Mouse (Mus musculus) intestine, embryonic 15.5 days (tissue): Measurements from ENCODE around the gene Ube2g1. TPM values are rescaled to one million over a fixed set of nuclear protein-coding genes. Genes with fewer than 3 reads are reported as not detected.
"Not testable (repeated sequence)": the region's sequence is repeated elsewhere in the genome, so short reads cannot be mapped to it uniquely, and the experiment has no call there.

Source experiments
- ATAC-seq: fragments of 200-750 bp; cut with Nextera tagmentation; 2 replicates; pipeline ENCODE4 v1.8.0; 2017; ENCODE audit warnings: moderate TSS enrichment, moderate library complexity
- H3K27ac ChIP-seq: fragments of 300-500 bp; sonication (generic); 2 replicates; pipeline ENCODE4 v1.5.1; 2015; ENCODE audit warnings: mild to moderate bottlenecking, inconsistent platforms
- H3K27me3 ChIP-seq: fragments of 300-500 bp; sonication (generic); replicated peaks from 2 replicates; pipeline ENCODE4 v1.6.1; 2015; ENCODE audit warnings: inconsistent platforms
- H3K36me3 ChIP-seq: fragments of 300-500 bp; sonication (generic); 2 replicates; pipeline ENCODE4 v1.6.1; 2015; ENCODE audit warnings: inconsistent platforms
- H3K4me1 ChIP-seq: fragments of 300-500 bp; sonication (generic); replicated peaks from 2 replicates; pipeline ENCODE4 v1.6.1; 2015; ENCODE audit warnings: inconsistent platforms
- H3K4me2 ChIP-seq: fragments of 300-500 bp; sonication (generic); replicated peaks from 2 replicates; pipeline ENCODE4 v1.6.1; 2015; ENCODE audit warnings: mild to moderate bottlenecking, inconsistent platforms
- H3K4me3 ChIP-seq: fragments of 300-500 bp; sonication (generic); replicated peaks from 2 replicates; pipeline ENCODE4 v1.5.1; 2015; ENCODE audit warnings: inconsistent platforms
- H3K9ac ChIP-seq: fragments of 300-500 bp; sonication (generic); 2 replicates; pipeline ENCODE4 v1.6.1; 2015; ENCODE audit warnings: inconsistent platforms
- H3K9me3 ChIP-seq: fragments of 300-500 bp; sonication (generic); 2 replicates; pipeline ENCODE4 v1.6.1; 2016; ENCODE audit warnings: inconsistent platforms
- WGBS: fragments of 180-500 bp; shearing (Covaris S2); methylation state at CpG from one replicate; pipeline ENCODE4 v1.1.7; 2015; 5-methylcytosine and 5-hydroxymethylcytosine counted together
- polyA plus RNA-seq: library from polyadenylated mRNA; unstranded; fragments of >200 nt; fragmentation: Nextera tagmentation; extraction: Ambion mirVana; gene quantifications from 2 replicates; pipeline ENCODE4 v1.2.1, GENCODE M21; 2015

Ube2g1 gene
- polyA plus RNA-seq, 1 experiment from 2014 or later = 64.8 TPM

DNA sequence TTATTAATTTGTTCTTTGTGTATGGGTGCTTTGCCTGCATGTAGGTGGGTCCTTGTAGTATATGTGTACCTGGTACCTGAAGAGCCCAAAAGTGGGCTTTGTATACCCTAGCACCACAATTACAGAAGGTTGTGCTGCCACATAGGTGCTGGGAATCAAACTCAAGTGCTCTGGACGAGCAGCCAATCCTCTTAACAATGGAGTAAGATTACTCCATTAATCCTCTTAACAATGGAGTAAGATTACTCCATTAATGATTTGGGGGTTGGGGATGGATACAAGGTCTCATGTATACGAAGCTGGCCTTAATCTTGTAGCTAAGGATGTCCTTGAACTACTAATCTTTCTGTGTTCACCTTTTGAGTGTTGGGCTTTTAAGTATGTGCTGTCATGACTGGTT lies 68.2 kb downstream of the Ube2g1 start:
- Histone ChIP-seq H3K4me3 (no peak overlapping the region), H3K36me3 (no peaks in the 10 kb centered on the region), H3K9me3 (no peaks in the 10 kb centered on the region), H3K9ac (no peak overlapping the region), H3K27me3 (no peaks in the 10 kb centered on the region), H3K27ac (no peak overlapping the region), H3K4me1 (no peaks in the 10 kb centered on the region), H3K4me2 (no peak overlapping the region)
- no peak for ATAC-seq
- 75% methylated on average over 2 of the region's 2 CpGs for WGBS

DNA sequence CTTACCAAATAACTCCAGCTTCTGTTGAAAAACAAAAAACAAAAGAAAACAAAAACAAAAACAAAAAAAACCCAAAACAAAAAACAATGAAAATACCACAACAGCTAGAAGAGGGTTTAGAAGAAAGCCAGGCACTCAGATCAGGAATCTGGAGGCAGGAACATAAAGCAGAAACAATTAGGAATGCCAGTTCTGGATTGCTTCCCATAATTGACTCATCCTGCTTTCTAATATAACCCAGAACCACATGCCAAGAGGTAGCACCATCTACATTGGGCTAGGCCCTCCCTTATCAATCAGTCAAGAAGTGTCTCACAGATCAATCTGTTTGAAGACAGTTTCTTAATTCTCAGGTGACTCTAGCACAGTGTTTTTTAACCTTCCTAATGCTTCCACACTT lies 73.6 kb downstream of the Ube2g1 start:
- H3K27ac ChIP-seq = no peak overlapping the region
- ATAC-seq = no peak
- H3K4me1 ChIP-seq = no peaks in the 10 kb centered on the region
- H3K36me3 ChIP-seq = no peaks in the 10 kb centered on the region
- H3K9ac ChIP-seq = no peak overlapping the region
- no peaks in the 10 kb centered on the region for H3K9me3 ChIP-seq
- no peak overlapping the region for H3K4me3 ChIP-seq
- H3K4me2 ChIP-seq = no peak overlapping the region
- no peaks in the 10 kb centered on the region for H3K27me3 ChIP-seq

DNA sequence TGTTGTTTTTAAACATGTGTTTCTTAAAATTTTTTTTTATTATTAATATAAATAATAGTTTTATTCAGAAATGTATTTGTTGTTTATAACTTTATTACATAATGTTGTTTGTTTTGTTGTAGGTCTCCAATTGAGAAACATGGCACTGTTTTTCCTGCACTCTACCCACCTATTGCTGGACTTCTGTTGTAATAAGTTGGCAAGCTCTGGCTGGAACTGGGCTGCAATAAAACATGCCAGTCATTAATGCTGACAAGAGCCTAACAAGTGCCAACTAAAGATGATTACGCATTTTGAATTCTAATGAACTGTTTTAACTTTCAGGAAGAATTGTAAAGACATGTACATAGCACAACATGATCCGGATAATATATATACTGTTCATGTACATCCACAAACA lies 76.3 kb downstream of the Ube2g1 start:
- 91% methylated on average over 2 of the region's 2 CpGs for WGBS
- H3K27me3 ChIP-seq = no peaks in the 10 kb centered on the region
- H3K4me2 ChIP-seq = no peak overlapping the region
- no peaks in the 10 kb centered on the region for H3K4me1 ChIP-seq
- H3K9ac ChIP-seq = no peak overlapping the region
- no peak overlapping the region for H3K4me3 ChIP-seq
- ATAC-seq = no peak
- H3K9me3 ChIP-seq = no peaks in the 10 kb centered on the region
- H3K36me3 ChIP-seq = no peaks in the 10 kb centered on the region
- H3K27ac ChIP-seq = no peak overlapping the region

DNA sequence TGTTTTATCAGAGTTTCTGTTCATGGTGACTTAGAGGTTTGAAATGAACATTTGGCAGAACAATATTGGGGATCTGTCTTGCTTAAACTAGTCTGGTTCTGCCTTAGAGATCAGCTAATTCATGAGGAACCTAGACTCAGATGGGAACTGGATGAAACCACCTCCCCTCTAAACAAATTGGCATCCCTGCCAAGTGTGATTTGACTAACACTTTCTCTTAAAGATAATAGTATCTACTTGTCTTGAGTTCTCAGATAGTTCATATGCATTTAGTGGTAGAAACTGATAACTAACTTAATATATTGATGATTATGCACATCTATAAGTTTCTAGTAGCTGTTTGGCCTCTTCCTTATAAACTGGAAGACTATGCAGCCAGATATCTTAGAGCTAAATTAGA lies 79.6 kb downstream of the Ube2g1 start:
- no peak overlapping the region for H3K4me2 ChIP-seq
- no peaks in the 10 kb centered on the region for H3K36me3 ChIP-seq
- no peak for ATAC-seq
- no peaks in the 10 kb centered on the region for H3K27me3 ChIP-seq
- H3K9me3 ChIP-seq = no peaks in the 10 kb centered on the region
- H3K9ac ChIP-seq = no peak overlapping the region
- no peak overlapping the region for H3K4me3 ChIP-seq
- H3K4me1 ChIP-seq = peaks cover 5% of the 10 kb centered on the region; the same call in 1 of the 2 replicates
- no peak overlapping the region for H3K27ac ChIP-seq

DNA sequence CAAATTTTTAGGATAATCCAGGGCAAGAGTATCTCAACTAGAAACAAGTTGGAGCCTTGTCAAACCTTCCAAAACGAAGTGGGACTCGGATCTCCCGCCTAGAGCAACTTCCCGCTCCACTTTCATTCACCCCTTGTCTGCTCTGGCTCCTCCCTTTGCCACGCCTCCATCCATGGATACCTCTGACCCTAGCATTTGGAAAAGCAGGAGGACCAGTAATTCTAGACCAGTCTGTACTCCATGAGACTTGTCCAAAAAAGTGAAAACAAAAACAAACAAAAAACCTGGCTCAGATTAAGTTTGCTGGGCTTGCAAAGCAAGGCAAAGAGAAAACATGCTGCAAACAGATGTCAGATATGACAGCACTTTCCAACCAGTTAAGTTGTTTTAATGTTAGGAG lies 81.2 kb downstream of the Ube2g1 start:
- H3K4me3 ChIP-seq = no peak overlapping the region
- no peak for ATAC-seq
- H3K27me3 ChIP-seq = no peaks in the 10 kb centered on the region
- H3K36me3 ChIP-seq = no peaks in the 10 kb centered on the region
- H3K4me1 ChIP-seq = peaks cover 5% of the 10 kb centered on the region; the same call in 1 of the 2 replicates
- WGBS = 16% methylated on average over 5 of the region's 5 CpGs
- H3K9me3 ChIP-seq = no peaks in the 10 kb centered on the region
- no peak overlapping the region for H3K9ac ChIP-seq
- H3K4me2 ChIP-seq = no peak overlapping the region
- H3K27ac ChIP-seq = no peak overlapping the region

DNA sequence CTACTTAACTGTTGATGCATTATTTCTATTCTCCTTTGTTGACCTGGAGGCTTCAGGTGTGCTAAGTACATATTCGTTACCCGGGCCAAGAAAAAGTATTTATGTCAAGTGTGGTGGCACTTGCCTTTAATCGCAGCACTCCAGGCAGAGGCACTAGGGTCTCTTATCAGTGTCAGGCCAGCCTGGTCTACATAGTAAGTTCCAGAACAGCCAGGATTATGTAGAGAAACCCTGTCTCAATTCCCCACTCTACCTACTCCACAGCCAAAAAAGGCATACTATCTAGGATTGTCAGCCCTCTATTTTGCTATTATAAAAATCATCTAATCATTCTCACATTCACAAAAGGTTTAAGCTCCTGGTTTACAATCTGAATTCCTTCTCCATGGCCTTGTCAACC lies 82.0 kb downstream of the Ube2g1 start:
- 57% methylated on average over 3 of the region's 3 CpGs for WGBS
- Histone ChIP-seq H3K4me1 (peaks cover 5% of the 10 kb centered on the region; the same call in 1 of the 2 replicates), H3K9ac (no peak overlapping the region; the same call in 1 of the 2 replicates), H3K9me3 (no peaks in the 10 kb centered on the region), H3K36me3 (no peaks in the 10 kb centered on the region), H3K4me2 (peak overlapping the region; percentile 63), H3K27me3 (no peaks in the 10 kb centered on the region), H3K4me3 (peak overlapping the region; percentile 81), H3K27ac (no peak overlapping the region)
- ATAC-seq = no peak

DNA sequence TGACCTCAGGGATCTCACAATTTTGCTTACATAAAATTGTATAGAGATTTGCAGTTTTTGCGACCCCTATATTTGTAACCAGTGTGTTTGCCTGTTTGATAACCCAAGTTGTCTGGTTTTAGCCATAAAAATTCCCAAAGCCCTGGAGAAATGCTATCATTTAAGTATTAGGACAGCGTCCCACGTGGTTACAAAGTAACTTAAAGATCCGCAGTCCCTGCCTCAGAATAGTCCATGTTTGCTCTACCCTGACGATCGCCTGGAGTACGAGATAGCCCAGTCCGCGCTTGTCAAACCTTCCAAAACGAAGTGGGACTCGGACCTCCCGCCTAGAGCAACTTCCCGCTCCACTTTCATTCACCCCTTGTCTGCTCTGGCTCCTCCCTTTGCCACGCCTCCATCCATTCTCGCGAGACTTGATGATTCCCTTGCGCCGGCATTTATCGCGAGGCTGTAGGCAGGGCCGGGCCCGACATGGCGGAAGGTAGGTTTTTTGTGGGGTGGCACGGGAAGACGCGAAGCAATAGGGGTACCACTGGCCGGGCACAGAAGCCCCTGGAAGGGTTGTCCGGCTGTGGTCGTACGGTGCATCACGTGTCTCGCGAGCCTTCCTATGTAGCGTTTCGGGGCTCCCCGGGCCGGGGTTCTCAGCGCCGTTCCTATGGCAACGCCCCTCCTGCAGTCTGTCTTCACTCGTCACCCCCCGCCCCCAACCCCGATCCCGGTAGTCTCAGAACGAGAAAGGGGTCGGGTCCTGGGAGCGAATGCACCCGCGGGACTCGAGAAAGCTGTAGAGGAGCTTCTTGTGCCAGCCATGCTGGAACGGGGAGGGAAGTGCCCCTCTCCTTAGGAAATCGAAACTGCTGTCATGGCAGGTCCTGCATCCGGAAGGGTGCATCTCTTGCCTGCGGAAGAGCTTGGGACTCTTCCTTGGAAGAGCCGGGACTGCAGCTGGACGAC lies 82.7 kb downstream of the Ube2g1 start, which contains the start of gene Ankfy1:
Gene Ankfy1, plus strand, starts transcription at position 456 of the 960 bp plus-strand sequence.
- H3K9ac ChIP-seq = peak within 1 kb of the TSS; percentile 78
- H3K36me3 ChIP-seq = no peaks in the 10 kb centered on the region
- peak within 1 kb of the TSS; percentile 68 for H3K27ac ChIP-seq
- ATAC-seq = peak; percentile 98
- H3K4me2 ChIP-seq = peak within 1 kb of the TSS; percentile 65
- under 1% methylated on average over 56 of the region's 56 CpGs for WGBS
- H3K4me1 ChIP-seq = peaks cover 5% of the 10 kb centered on the region; the same call in 1 of the 2 replicates
- H3K4me3 ChIP-seq = peak within 1 kb of the TSS; percentile 81
- no peaks in the 10 kb centered on the region for H3K9me3 ChIP-seq
- H3K27me3 ChIP-seq = no peaks in the 10 kb centered on the region

DNA sequence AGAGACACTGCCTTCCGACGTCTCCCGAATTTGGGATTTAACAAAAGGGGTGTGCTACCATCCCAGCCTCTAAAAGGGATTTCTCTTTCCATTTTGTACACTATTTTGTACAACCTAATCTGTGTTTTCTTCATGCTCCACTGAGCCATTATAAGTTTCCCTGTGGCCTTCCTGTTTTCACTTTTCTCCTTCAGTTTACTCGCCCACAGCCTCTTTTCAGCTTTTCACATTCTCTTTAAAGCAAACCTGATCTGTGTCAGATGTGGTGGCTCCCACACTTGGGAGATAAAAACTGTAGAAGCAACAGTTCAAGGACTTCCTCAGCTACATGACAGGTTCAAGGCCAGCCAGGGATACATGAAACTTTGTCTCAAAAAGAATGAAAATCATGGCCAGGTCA lies 85.3 kb downstream of the Ube2g1 start:
- H3K36me3 ChIP-seq = no peaks in the 10 kb centered on the region
- no peak overlapping the region for H3K9ac ChIP-seq
- ATAC-seq = no peak
- H3K4me2 ChIP-seq = no peak overlapping the region
- H3K27me3 ChIP-seq = no peaks in the 10 kb centered on the region
- peaks cover 5% of the 10 kb centered on the region; the same call in 1 of the 2 replicates for H3K4me1 ChIP-seq
- no peak overlapping the region for H3K4me3 ChIP-seq
- WGBS = 90% methylated on average over 4 of the region's 4 CpGs
- H3K9me3 ChIP-seq = no peaks in the 10 kb centered on the region
- no peak overlapping the region for H3K27ac ChIP-seq

DNA sequence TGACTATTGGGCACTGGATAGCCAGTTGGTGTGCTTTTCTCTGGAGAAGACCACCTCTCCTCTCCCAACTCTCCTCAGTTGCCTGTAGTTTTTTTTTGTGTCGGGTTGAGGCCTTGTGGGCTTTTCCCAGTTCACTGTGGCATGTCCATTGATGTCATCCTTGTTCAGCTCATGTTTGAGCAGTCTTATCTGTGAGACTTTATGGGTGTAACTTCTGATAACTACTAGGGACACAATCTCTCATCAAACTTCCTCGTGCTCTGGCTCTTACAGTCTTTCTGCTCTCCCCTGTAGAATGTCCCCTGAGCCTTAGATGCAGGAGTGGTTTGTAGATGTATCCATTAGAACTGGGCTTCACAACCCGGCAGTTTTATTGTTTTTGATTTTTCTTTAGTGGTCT lies 87.9 kb downstream of the Ube2g1 start:
- Histone ChIP-seq H3K27me3 (no peaks in the 10 kb centered on the region), H3K4me2 (no peak overlapping the region), H3K9ac (no peak overlapping the region), H3K9me3 (no peaks in the 10 kb centered on the region), H3K27ac (no peak overlapping the region), H3K4me1 (peaks cover 5% of the 10 kb centered on the region; the same call in 1 of the 2 replicates), H3K4me3 (no peak overlapping the region), H3K36me3 (no peaks in the 10 kb centered on the region)
- ATAC-seq = no peak
- 65% methylated on average over 3 of the region's 3 CpGs for WGBS

DNA sequence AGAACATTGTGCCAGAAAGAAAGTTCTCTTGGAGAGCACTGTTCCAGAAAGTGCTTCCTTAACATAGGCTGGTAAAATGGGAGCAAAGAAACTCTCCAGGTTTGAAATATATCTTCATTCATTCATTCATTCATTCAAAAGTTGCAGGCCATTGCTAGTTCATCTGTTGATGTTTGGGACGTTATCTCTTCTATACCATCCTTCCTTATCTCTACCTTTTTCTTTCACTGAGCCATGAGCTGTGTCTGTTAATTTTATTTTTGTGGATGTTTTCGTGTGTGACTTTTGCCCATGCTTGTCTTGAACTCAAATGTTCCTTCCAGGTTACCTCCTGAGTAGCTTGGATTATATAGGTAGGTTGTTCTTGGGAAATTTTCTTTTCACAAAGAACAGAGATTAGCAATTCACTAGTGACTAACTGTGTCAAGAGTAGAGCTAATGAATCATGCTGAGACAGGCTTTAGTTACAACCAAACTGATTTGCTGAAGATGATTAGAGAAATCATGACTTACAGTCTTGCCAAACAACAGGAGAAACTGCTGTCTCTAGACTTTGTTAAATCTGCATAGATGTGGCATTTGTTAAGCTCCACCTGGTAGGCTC lies 89.4 kb downstream of the Ube2g1 start:
- Histone ChIP-seq H3K4me1 (no peaks in the 10 kb centered on the region), H3K9ac (no peak overlapping the region), H3K4me2 (no peak overlapping the region), H3K9me3 (no peaks in the 10 kb centered on the region), H3K4me3 (no peak overlapping the region), H3K27me3 (no peaks in the 10 kb centered on the region), H3K36me3 (no peaks in the 10 kb centered on the region), H3K27ac (no peak overlapping the region)
- WGBS = 92% methylated on average over 2 of the region's 2 CpGs
- no peak for ATAC-seq

DNA sequence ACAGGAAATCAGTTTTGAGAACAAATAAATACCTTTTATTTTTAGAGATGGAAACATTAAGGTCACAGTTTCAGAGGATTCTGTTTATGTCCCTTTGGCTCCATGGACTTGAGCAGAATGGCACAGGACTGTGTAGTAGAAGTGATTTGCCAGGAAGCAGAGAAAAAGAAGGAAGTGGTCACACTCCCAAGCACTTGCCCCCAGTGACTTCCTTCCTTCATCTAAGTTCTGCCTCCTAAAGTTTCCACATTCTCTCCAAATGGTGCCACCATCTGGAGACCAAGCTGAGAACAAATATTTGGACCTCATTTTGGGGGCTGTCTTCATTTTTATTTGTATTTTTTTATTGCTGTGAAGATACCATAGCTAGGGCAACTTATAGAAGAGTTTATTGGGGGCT lies 90.2 kb downstream of the Ube2g1 start:
- Histone ChIP-seq H3K4me3 (no peak overlapping the region), H3K27ac (no peak overlapping the region), H3K9me3 (no peaks in the 10 kb centered on the region), H3K4me2 (no peak overlapping the region), H3K9ac (no peak overlapping the region), H3K4me1 (no peaks in the 10 kb centered on the region), H3K27me3 (no peaks in the 10 kb centered on the region), H3K36me3 (no peaks in the 10 kb centered on the region)
- no peak for ATAC-seq

DNA sequence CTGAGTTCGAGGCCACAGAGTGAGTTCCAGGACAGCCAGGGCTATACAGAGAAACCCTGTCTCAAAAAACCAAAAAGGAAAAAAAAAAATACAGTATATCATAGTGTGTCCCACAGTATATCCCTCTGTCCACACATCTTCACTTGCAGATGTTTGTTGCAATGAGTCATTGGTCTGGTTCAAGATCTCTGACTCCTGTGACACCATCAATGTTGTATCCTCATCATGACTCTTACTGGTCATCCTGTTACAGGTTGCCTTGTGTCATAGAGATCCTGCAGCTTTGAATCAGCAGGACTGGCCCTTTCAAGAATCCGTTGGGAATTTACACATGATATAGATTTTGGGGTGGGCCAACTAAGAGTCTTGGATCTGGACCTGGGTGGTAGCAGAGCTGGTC lies 98.0 kb downstream of the Ube2g1 start:
- not testable (repeated sequence) for H3K27ac ChIP-seq, H3K4me3 ChIP-seq, ATAC-seq, H3K36me3 ChIP-seq, H3K9ac ChIP-seq, H3K4me2 ChIP-seq, H3K27me3 ChIP-seq, H3K4me1 ChIP-seq, H3K9me3 ChIP-seq
- 89% methylated on average over 2 of the region's 2 CpGs for WGBS

DNA sequence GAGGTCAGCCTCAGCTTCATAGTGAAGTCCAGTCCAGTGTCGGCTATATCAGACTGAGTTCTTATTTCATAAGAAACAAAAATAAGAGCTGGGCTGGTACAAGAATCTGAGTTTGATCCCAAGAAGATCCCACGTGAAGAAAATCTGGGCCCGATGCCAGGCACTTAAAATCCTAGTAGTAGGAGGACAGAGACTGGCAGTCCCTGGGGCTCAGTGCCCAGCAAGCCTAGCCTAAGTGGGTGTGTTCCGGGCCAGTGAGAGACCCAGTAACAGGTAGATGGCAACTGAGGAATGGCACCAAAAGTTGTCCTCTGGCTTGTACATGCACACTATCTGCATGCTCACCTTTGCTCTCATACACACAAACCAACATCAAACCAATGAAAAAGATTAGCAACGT lies 105.6 kb downstream of the Ube2g1 start:
- Histone ChIP-seq H3K9me3 (no peaks in the 10 kb centered on the region), H3K27me3 (no peaks in the 10 kb centered on the region), H3K9ac (no peak overlapping the region), H3K27ac (no peak overlapping the region), H3K4me1 (no peaks in the 10 kb centered on the region), H3K36me3 (peaks cover 6% of the 10 kb centered on the region), H3K4me3 (no peak overlapping the region), H3K4me2 (no peak overlapping the region)
- no peak for ATAC-seq
- WGBS = 83% methylated on average over 5 of the region's 5 CpGs
